Mouse (Mus musculus) T-helper 17 cell (primary cell): ENCODE results near the gene Cars2.
"Not testable (repeated sequence)": the region's sequence is repeated elsewhere in the genome, so short reads cannot be mapped to it uniquely, and the experiment has no call there.

Experiments used
- in situ Hi-C, 2 experiments: fragments of 300-600 bp; cut with MboI, MseI; formaldehyde crosslinking; loops; 1 replicate in 1 of 2; 2 replicates in 1 of 2; pipeline ENCODE4 v1.15.1; 2025; ENCODE audit warnings: high pct_unique_total_duplicates in 2 of 2

Gene Cars2

DNA sequence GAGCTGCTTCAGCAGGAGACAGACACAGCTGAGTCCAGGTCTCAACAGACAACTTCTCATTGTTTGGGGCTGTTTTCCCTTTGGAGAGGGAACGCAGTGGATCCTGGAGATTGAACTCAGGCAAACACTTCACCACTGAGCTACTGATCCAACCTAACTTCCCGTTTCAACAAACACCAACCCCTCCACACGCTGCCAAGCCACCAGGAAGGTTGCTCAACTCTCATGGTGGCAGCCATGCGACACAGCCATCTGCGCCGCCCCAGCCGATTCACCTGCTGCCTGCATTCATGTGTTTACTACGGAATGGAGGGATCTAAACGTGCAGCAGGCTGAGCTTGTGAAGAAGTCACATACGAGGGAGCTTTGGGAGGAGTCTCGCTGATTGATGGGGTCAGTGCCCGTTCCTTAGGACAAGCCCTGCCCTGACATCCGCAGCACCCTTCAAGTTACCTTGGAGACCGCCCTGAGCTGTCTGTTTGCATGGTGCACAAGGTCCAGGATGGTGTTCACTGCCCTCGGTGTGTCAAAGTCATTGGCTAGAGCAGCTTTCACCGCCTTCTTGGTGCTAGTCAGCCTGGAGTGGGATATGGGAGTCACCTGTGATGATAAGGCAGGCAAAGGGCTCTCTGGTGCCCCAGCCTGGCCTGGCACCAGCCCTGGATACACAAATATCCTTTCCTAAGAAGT lies 33.1 kb downstream of the Cars2 start:
- in situ Hi-C loops = loop anchor here in 1 of 2 experiments (10.0 kb wide), 1 partner anchor 1773 kb away; no protein-coding TSS in a partner anchor

DNA sequence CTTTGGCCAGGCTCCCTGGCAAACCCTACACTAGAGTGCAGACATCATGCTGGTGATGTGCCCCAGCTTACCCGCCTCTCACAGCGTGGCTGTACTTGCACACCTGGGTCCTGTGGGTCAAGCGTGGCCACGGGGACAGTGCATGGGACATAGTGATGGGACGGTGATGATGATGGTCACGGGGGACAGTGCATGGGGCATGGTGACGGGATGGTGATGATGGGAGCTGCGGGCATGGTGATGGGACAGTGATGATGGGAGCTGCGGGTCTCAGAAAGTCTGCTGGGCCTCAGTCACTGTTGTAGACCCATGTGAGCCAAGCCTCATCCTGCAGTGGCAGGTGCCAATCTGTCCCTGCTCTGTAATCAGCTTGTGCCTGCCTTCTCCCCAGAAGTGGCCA lies 34.3 kb downstream of the Cars2 start:
- in situ Hi-C loops = loop anchor here in 1 of 2 experiments (10.0 kb wide), 1 partner anchor 1771 kb away; no protein-coding TSS in a partner anchor

DNA sequence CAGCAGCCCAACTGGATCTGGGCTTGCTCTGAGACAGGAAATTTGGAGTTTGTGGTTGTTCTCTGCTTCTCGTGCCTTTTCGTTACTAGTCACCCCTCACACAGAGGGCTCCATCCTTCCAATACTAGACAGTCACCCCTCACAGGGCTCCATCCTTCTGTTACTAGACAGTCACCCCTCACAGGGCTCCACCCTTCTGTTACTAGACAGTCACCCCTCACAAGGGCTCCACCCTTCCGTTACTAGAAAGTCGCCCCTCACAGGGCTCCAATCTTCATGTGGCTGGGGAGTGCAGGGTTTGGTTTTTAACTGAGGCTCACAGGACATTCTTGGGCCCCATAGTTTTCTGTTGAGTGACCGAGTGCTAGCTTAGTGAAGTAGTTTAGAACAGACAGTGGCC lies 37.3 kb downstream of the Cars2 start:
- in situ Hi-C loops = loop anchor here in 1 of 2 experiments (10.0 kb wide), 1 partner anchor 1768 kb away; no protein-coding TSS in a partner anchor

DNA sequence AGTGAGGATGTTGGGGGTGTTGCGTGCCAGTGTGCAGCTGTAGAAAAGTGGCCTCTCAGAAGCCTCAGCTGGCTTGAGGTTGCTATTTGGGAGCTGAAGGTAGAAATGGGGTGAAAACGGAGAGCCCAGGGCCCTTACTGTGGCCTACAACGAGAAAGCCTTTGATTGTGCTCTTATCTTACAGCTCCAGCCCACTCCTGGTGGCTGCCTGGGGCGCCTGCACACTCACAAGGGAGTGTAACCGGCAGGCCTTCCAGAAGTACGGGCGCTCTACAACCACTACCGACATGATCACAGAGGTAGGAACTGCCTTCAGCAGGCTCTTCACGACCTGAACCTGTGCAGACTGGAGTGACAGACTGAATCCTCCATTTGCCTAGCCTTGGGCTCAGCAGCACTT lies 37.9 kb downstream of the Cars2 start:
- in situ Hi-C loops = loop anchor here in 1 of 2 experiments (10.0 kb wide), 1 partner anchor 1768 kb away; no protein-coding TSS in a partner anchor

DNA sequence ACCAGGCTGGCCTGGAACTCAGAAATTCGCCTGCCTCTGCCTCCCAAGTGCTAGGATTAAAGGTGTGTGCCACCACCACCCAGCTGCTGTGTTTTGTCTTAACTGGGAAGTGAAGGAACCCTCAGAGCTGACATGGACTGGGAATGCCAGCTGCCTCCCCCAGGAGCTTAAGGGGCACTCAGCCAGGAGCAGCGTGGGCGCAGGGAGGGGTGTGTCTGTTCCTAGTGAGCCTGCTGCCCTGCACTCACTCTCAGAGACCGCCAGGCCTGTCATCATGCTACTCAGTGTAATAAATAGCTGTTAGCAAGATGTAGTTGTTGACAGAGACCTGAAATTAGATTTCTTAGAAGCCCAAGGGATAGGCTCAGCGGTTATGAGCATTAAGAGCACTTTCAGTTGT lies 39.6 kb downstream of the Cars2 start:
- in situ Hi-C loops = loop anchor here in 1 of 2 experiments (10.0 kb wide), 1 partner anchor 1766 kb away; no protein-coding TSS in a partner anchor

DNA sequence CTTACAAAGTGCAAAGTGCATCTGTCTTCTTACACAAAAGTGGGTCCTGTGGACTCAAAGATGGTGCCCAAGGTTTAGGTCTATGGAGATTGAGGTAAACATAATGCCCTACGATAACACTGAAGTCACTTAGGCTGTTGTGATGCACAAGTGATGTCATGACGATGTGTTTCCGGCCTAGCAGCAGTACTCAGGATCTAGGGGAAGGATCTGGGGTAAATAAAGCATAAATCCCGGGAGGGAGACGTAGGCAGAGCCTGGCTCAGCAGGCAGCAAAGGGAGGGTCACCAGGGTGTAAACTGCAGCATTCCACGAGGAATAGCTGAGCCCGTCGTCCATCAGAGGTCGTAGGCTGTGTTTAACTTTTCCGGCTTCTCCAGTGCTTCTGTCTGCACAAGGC lies 41.7 kb downstream of the Cars2 start:
- in situ Hi-C loops = loop anchor here in 1 of 2 experiments (5.0 kb wide), 1 partner anchor 38 kb away; no protein-coding TSS in a partner anchor

DNA sequence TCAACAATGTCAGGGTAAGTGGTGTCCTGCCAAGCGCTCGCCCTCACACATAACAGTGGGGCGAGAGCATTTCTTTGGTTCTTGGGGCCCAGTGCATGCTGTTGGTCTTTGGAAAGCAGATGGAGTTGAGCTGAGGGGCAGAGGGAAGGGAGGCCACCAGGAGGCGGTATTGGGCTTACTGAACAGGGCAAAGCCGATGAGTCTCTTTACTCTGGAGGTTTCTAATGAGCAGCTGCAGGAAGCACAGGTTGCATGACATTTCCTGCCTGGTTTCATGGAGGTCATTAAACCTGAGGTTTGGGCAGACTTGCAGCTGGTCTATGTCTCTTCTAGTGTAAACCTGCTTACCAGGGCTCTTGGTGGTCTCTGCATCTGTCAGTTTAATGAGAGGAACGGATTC lies 43.8 kb downstream of the Cars2 start:
- in situ Hi-C loops = loop anchor here in 1 of 2 experiments (5.0 kb wide), 1 partner anchor 40 kb away; no protein-coding TSS in a partner anchor

DNA sequence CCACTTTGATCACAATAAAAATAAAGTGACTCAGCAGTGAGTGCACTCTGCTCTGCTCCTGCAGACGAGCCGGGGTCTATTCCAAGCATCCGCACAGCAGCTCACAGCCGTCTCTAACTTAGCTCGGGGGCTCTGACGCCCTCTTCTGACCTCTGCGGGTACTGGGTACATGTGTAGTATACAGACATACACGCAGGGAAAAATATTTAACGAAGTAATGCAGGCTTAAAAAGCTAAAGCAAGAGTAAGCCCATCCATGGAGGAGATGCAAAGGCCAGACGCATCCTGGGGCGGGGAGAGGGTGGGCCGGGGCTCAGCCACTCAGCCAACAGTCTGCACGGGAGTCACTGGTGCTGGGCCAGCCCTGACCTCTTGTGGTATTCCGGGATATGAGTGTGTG lies 44.5 kb downstream of the Cars2 start:
- in situ Hi-C loops = loop anchor here in 1 of 2 experiments (5.0 kb wide), 1 partner anchor 41 kb away; no protein-coding TSS in a partner anchor

DNA sequence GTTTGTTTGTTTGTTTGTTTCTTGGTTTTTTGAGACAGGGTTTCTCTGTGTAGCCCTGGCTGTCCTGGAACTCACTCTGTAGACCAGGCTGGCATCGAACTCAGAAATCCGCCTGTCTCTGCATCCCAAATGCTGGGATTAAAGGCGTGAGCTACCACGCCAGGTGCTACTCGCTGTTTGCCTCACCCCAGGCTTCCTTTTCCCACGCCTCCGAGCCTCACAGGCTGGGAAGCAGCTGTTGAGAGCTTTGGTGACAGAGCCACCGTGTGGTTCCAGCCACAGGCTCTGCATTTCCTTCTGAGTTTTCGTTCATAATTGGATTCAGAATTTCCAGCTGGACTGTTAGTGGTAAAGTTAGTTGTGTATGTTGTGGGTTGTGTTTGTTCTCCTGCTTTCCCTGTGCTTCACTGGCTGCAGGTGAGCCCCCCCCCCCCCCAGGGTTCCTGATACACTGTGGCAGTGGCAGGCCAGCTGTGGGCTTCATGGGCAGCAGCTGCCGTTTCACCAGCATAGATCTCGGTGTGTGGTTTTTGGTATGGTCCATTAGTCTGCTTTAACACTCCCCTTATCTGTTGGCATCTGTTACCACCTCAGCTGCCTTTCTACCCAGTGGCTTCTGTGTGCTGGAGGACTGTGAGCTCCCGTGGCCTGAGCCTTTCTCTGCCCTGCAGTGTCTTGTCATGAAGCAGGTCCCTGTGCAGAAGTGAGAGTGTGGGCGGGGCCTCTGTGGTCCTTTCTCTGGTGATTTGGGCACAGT lies 46.9 kb downstream of the Cars2 start:
- in situ Hi-C loops = no loop called here

DNA sequence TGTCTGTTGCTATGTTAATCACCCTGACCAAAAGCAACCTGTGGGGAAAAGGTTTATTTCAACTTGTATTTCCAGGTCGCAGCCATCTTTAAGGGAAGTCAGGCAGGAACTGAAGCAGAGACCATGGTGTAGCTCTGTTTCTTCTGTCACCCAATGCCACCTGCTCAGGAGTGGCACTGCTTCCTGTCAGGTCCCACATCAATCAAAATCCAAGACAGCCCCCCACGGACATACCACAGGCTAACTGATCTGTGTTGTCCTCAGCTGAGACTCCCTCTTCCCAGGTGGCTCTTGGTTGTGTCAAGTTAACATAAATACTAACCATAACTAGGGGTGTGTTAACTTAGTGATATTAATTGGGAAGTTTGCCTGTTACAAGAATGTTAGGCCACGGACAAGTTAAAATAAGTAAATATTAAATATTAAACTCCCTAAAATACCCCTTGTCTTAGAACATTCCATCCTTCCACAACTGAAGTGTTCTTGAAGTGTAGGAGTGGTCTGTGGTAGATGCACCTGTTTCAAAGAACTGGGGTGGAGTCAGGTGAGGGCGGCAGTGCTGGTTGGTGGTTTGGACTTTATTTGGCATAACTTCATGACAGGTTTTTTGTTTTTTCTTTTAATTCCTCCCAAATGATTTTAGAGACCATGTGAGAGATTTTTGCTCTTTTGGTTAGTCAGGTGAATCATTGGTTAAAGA lies 51.6 kb downstream of the Cars2 start:
- in situ Hi-C loops = no loop called here

DNA sequence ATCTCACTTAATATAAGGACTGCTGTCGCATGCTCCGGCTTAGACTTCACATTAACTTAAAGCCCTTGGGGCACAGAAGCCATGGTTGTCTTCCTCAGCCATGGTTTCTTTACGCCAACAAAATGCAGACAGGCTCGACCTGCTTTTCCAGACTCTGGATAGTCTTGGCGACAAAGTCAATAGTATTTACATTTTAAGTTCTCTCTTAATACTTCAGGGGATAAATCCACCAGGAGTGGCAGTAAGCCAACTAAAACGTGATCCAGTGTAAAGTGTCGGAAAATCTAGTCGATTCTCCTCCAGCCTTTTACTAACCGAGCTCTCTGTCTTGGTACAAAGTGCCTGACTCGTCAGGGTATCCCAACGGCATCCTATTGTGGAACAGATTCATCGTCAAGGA lies 52.3 kb downstream of the Cars2 start:
- in situ Hi-C loops = no loop called here

DNA sequence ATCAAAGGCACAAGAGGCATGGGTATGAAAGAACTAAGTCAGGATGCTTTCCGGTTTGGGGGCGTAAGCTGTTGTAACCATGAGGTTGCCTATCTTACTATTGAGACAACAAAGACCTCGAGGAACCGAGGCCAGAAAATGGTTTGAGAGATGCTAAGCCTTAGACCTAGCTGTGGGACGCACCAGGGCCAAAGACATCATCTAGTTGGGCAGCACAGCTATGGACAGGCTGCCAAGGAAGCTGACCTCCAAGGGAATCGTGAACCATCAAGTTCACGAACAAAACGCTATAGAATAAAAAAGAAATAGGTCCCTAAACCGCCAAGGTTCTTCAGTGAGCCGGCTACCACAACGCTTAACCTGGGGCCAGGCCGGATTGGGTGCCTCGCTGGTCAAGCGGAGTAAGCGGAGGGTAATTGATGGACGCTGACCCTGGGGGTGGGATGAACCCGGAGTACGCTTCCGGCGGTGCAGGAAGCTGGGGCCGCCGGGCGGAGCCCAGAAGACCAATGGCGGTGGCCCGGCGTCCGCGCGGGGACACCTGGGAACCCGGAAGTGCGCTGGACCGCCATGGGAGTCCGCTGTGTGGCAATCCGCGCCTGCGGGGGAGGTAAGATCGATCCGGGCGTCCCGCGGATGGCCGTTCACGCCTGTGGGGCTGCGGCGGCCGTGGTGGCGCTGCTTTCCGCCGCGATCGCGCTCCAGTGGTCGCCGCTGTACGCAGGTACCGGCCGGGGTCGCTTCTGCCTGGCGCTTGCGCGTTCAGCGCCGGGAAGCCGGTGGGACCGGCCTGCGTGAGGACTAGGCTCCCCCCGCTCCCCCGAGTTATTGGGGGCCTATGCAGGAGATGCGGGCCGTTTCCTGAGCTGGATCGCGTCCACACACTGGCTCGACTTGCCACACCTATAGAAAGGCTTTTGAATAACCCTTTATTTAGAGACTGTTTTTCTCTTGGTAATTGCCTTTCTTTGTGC lies 53.3 kb downstream of the Cars2 start, which contains the start of gene Naxd:
Naxd (plus strand) TSS at position 490 of the 974 bp plus-strand sequence.
- in situ Hi-C loops = no loop called here

DNA sequence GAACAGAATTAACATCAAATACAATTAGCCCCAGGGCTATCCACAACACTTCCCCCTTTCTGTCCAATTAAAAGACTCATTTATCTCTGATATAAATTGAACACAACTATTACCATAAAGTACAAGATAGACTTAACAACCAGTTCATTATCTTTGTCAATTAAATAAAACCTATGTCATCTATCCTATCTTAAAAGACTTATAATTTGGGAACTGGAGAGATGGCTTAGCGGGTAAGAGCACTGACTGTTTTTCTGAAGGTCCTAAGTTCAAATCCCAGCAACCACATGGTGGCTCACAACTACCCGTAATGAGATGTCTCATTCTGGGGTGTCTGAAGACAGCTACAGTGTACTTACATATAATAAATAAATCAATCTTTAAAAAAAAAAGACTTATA lies 58.2 kb downstream of the Cars2 start:
- in situ Hi-C loops = not testable (repeated sequence)

DNA sequence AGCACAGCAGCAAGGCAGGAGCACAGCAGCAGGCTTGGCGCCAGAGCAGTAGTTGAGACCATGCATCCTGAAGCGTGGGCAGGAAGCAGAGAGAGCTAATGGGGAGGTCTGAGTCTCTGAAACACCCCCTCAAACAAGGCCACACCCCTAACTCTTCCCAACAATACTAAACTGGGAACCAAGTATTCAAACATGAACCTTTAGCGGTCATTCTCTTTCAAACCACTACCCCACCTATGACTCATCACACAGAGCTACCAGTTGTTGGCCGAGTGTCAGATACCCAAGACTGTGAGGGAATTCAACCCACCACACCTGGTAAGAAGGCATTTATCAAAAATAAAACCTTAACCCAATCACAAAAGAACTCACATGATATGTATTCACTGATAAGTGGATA lies 63.4 kb downstream of the Cars2 start:
- in situ Hi-C loops = no loop called here

DNA sequence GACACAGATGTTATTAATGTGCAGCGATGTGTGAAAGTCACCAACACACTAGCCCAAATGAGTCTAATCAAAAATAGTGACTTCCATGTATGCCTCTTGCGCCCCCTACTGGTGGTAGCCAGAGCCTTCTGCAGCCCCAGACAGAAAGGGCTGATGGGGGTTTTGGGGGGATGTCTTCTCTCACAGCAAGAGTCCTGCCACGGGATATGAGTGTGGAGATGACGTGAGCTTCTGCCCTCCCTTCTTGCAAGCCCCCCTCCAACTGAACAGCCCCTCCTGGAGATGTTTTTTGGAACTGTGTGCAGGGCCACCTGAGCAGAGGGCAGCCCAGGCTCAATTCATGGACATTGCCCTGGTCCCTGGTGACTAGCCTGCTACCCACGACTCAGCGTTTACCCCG lies 64.4 kb downstream of the Cars2 start:
- in situ Hi-C loops = no loop called here

DNA sequence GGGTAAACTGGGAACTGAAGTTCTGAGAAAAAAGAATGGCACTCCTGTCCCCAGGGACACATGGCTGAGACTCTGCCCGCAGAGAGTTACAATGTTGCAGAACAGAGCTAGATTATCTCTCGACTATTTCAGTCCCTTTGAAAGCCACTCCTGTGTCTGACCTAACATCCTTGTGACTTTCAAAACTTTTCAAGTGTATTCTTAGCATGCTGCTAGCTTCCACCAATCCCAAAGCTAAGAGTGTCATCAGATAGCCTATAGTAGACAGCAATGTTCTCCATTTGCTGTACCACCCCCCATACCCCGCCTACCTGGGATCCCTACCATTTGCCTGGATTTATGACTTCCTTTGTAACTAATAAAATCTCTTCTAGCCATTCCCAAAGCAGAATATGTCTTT lies 68.0 kb downstream of the Cars2 start:
- in situ Hi-C loops = loop anchor here (5.0 kb wide), 1 partner anchor 35 kb away; no protein-coding TSS in a partner anchor

DNA sequence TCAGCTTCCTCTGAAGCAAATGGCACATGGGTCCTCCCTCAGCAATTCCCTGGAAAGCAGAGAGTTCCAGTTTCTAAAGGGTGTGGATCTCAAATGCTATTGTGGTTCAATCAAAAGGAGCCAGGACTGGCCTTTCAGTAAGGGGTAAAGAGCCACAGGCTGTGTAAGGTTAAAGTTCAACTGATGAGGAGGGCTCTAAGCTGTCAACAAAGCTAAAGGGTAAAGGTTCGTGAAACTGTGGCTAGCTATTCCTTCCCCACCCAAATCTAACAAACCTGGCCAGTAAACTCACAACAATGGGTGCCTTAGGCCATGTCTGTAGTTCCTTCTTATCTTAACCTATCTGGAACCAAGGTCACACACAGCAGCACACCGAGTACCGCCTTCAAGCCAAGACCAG lies 68.7 kb downstream of the Cars2 start:
- in situ Hi-C loops = loop anchor here (5.0 kb wide), 1 partner anchor 35 kb away; no protein-coding TSS in a partner anchor

DNA sequence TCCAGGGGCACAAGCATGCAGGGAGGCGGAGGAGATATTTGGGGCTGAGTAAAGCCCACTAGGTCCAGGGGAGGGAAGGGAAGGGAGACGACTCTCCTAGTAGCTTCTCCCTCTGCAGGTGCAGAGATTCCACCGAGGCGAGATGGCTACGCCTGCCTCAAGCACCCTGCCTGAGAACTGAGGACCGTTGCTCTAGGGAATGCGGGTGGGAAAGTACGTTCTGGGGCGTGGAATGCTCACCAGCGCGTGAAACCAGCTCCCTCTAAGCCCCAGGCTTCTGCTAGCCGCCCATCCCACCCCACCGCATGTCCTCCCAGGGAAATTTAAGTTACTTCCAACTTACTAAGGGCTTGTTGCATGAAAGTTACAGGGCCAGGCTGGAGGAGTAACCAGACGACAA lies 71.0 kb downstream of the Cars2 start:
- in situ Hi-C loops = no loop called here

DNA sequence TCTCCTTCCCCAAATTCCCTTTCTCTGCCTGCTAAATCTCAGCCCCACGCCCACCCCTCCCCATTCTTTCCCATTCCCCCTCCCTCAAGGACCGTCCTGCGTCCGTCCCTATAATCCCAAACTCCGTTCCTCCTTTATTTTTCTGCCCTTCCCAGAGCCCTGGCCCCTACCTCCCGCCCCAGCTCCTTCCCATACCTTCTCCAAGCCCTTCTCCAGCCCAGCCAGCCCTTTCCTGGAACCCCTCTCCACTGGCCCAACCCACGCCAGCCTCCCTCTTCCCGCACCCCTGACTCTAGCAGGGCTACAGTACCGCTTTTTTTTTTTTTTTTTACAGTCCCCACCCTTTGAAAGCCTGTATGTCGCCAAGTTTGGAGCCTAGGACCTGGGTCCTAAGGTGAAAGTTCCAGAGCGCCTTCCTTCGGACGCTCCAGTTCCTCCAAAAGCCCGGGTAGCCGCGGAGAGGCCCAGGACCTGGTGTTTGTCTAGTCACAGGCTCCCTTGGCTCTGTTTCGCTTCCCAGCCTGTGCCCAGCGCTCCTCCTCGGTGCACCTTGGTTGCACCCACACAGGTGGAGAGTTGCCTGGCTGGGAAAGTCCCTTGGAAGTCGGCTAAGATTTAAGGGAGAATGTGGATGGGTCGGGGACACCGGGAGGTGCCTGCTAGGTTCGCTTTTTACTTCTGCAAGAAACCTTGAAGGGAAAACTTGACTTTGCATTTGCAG lies 71.6 kb downstream of the Cars2 start:
- in situ Hi-C loops = no loop called here
